Mouse (Mus musculus): Measurements from ENCODE around the gene Lrrc55. TPM values are rescaled to one million over a fixed set of nuclear protein-coding genes. Genes with fewer than 3 reads are reported as not detected.
A peak's percentile ranks its signal among the peaks of the same experiment; 100 is the strongest.

The Lrrc55 gene
- polyA plus RNA-seq, 1 experiment from 2014 or later, result 0.31 TPM

- 64% methylated on average over 4 of the region's 4 CpGs for WGBS
- DNase-seq (ENCODE audit: low spot score), result no peak
- H3K9me3 ChIP-seq (replicated peaks), result no peaks in the 10 kb centered on the region
- no peaks in the 10 kb centered on the region for H3K27me3 ChIP-seq (ENCODE audit: low read depth, poor library complexity, severe bottlenecking)
- peak overlapping the region; percentile 14; the same call in 1 of the 2 replicates for H3K27ac ChIP-seq
- no peak overlapping the region for H3K4me3 ChIP-seq
- peaks cover 25% of the 10 kb centered on the region for H3K4me1 ChIP-seq
- no peaks in the 10 kb centered on the region for H3K36me3 ChIP-seq
These were observed 35.9 kb downstream of the Lrrc55 start for GRCm38 (mm10) chr2:85160901-85161637.

- Histone ChIP-seq H3K4me1 (peaks cover 18% of the 10 kb centered on the region), H3K4me3 (no peak overlapping the region), H3K9me3 (replicated peaks) (no peaks in the 10 kb centered on the region), H3K36me3 (no peaks in the 10 kb centered on the region), H3K27me3 (ENCODE audit: low read depth, poor library complexity, severe bottlenecking) (no peaks in the 10 kb centered on the region), H3K27ac (no peak overlapping the region)
- DNase-seq (ENCODE audit: low spot score), result no peak
- WGBS, result 95% methylated on average over 3 of the region's 3 CpGs
These were observed 39.6 kb downstream of the Lrrc55 start for GRCm38 (mm10) chr2:85157382-85157781.

- H3K36me3 ChIP-seq, result no peaks in the 10 kb centered on the region
- WGBS, result 87% methylated on average over 5 of the region's 5 CpGs
- no peaks in the 10 kb centered on the region for H3K27me3 ChIP-seq (ENCODE audit: low read depth, poor library complexity, severe bottlenecking)
- no peak for DNase-seq (ENCODE audit: low spot score)
- no peak overlapping the region for H3K4me3 ChIP-seq
- H3K9me3 ChIP-seq (replicated peaks), result no peaks in the 10 kb centered on the region
- H3K27ac ChIP-seq, result no peak overlapping the region
- H3K4me1 ChIP-seq, result peaks cover 8% of the 10 kb centered on the region
These were observed 40.9 kb downstream of the Lrrc55 start for GRCm38 (mm10) chr2:85156136-85156535.

GRCm38 (mm10) chr2:85155334-85155733 lies 41.7 kb downstream of the Lrrc55 start:
- WGBS, result 85% methylated on average over 9 of the region's 9 CpGs
- Histone ChIP-seq H3K27me3 (ENCODE audit: low read depth, poor library complexity, severe bottlenecking) (no peaks in the 10 kb centered on the region), H3K27ac (no peak overlapping the region), H3K36me3 (no peaks in the 10 kb centered on the region), H3K4me3 (no peak overlapping the region), H3K9me3 (replicated peaks) (no peaks in the 10 kb centered on the region), H3K4me1 (no peaks in the 10 kb centered on the region)
- DNase-seq (ENCODE audit: low spot score), result no peak

- Histone ChIP-seq H3K4me1 (no peaks in the 10 kb centered on the region), H3K9me3 (replicated peaks) (no peaks in the 10 kb centered on the region), H3K27ac (no peak overlapping the region), H3K27me3 (ENCODE audit: low read depth, poor library complexity, severe bottlenecking) (no peaks in the 10 kb centered on the region), H3K36me3 (no peaks in the 10 kb centered on the region), H3K4me3 (no peak overlapping the region)
- WGBS, result 96% methylated on average over 2 of the region's 2 CpGs
- DNase-seq (ENCODE audit: low spot score), result no peak
These were observed 45.8 kb downstream of the Lrrc55 start for GRCm38 (mm10) chr2:85151233-85151632.

- WGBS, result 88% methylated on average over 1 of the region's 1 CpGs
- H3K4me3 ChIP-seq, result no peak overlapping the region
- no peak for DNase-seq (ENCODE audit: low spot score)
- H3K36me3 ChIP-seq, result no peaks in the 10 kb centered on the region
- no peak overlapping the region for H3K27ac ChIP-seq
- no peaks in the 10 kb centered on the region for H3K27me3 ChIP-seq (ENCODE audit: low read depth, poor library complexity, severe bottlenecking)
- H3K9me3 ChIP-seq (replicated peaks), result no peaks in the 10 kb centered on the region
- H3K4me1 ChIP-seq, result no peaks in the 10 kb centered on the region
These were observed 46.6 kb downstream of the Lrrc55 start for GRCm38 (mm10) chr2:85150373-85150772.

GRCm38 (mm10) chr2:85147481-85147880 lies 49.5 kb downstream of the Lrrc55 start:
- 93% methylated on average over 2 of the region's 2 CpGs for WGBS
- Histone ChIP-seq H3K4me3 (no peak overlapping the region), H3K9me3 (replicated peaks) (no peaks in the 10 kb centered on the region), H3K27ac (no peak overlapping the region), H3K4me1 (no peaks in the 10 kb centered on the region), H3K27me3 (ENCODE audit: low read depth, poor library complexity, severe bottlenecking) (no peaks in the 10 kb centered on the region), H3K36me3 (no peaks in the 10 kb centered on the region)
- no peak for DNase-seq (ENCODE audit: low spot score)

GRCm38 (mm10) chr2:85145346-85145745 lies 51.7 kb downstream of the Lrrc55 start:
- Histone ChIP-seq H3K4me1 (no peaks in the 10 kb centered on the region), H3K27me3 (ENCODE audit: low read depth, poor library complexity, severe bottlenecking) (no peaks in the 10 kb centered on the region), H3K27ac (no peak overlapping the region), H3K9me3 (replicated peaks) (no peaks in the 10 kb centered on the region), H3K4me3 (no peak overlapping the region), H3K36me3 (no peaks in the 10 kb centered on the region)
- no peak for DNase-seq (ENCODE audit: low spot score)
- WGBS, result 90% methylated on average over 3 of the region's 3 CpGs

- DNase-seq (ENCODE audit: low spot score), result no peak
- Histone ChIP-seq H3K9me3 (replicated peaks) (no peaks in the 10 kb centered on the region), H3K36me3 (no peaks in the 10 kb centered on the region), H3K27ac (no peak overlapping the region), H3K4me3 (no peak overlapping the region), H3K27me3 (ENCODE audit: low read depth, poor library complexity, severe bottlenecking) (no peaks in the 10 kb centered on the region), H3K4me1 (no peaks in the 10 kb centered on the region)
- WGBS, result 86% methylated on average over 2 of the region's 2 CpGs
These were observed 52.1 kb downstream of the Lrrc55 start for GRCm38 (mm10) chr2:85144908-85145307.

GRCm38 (mm10) chr2:85140833-85141232 lies 56.2 kb downstream of the Lrrc55 start:
- H3K36me3 ChIP-seq, result no peaks in the 10 kb centered on the region
- H3K9me3 ChIP-seq (replicated peaks), result no peaks in the 10 kb centered on the region
- H3K27ac ChIP-seq, result no peak overlapping the region
- no peak for DNase-seq (ENCODE audit: low spot score)
- peaks cover 7% of the 10 kb centered on the region for H3K4me1 ChIP-seq
- no peak overlapping the region for H3K4me3 ChIP-seq
- H3K27me3 ChIP-seq (ENCODE audit: low read depth, poor library complexity, severe bottlenecking), result peaks cover 20% of the 10 kb centered on the region; the same call in 1 of the 2 replicates

GRCm38 (mm10) chr2:85139846-85140245 lies 57.2 kb downstream of the Lrrc55 start:
- 59% methylated on average over 7 of the region's 7 CpGs for WGBS
- H3K9me3 ChIP-seq (replicated peaks), result no peaks in the 10 kb centered on the region
- H3K36me3 ChIP-seq, result no peaks in the 10 kb centered on the region
- peaks cover 9% of the 10 kb centered on the region for H3K4me1 ChIP-seq
- H3K27me3 ChIP-seq (ENCODE audit: low read depth, poor library complexity, severe bottlenecking), result peaks cover 20% of the 10 kb centered on the region; the same call in 1 of the 2 replicates
- H3K27ac ChIP-seq, result no peak overlapping the region
- no peak for DNase-seq (ENCODE audit: low spot score)
- H3K4me3 ChIP-seq, result 0 out of 2 replicates have a peak overlapping the region, but pooled peaks have one; percentile 16

GRCm38 (mm10) chr2:85139393-85139792 lies 57.6 kb downstream of the Lrrc55 start:
- WGBS, result 54% methylated on average over 4 of the region's 4 CpGs
- DNase-seq (ENCODE audit: low spot score), result no peak
- H3K4me1 ChIP-seq, result peaks cover 9% of the 10 kb centered on the region
- H3K4me3 ChIP-seq, result peak overlapping the region; percentile 16
- H3K36me3 ChIP-seq, result no peaks in the 10 kb centered on the region
- peaks cover 20% of the 10 kb centered on the region; the same call in 1 of the 2 replicates for H3K27me3 ChIP-seq (ENCODE audit: low read depth, poor library complexity, severe bottlenecking)
- no peak overlapping the region for H3K27ac ChIP-seq
- H3K9me3 ChIP-seq (replicated peaks), result no peaks in the 10 kb centered on the region

GRCm38 (mm10) chr2:85138143-85138542 lies 58.9 kb downstream of the Lrrc55 start:
- WGBS, result 17% methylated on average over 2 of the region's 2 CpGs
- H3K4me3 ChIP-seq, result 0 out of 2 replicates have a peak overlapping the region, but pooled peaks have one; percentile 6
- H3K36me3 ChIP-seq, result no peaks in the 10 kb centered on the region
- H3K9me3 ChIP-seq (replicated peaks), result no peaks in the 10 kb centered on the region
- no peak overlapping the region for H3K27ac ChIP-seq
- peaks cover 20% of the 10 kb centered on the region; the same call in 1 of the 2 replicates for H3K27me3 ChIP-seq (ENCODE audit: low read depth, poor library complexity, severe bottlenecking)
- H3K4me1 ChIP-seq, result peaks cover 9% of the 10 kb centered on the region
- DNase-seq (ENCODE audit: low spot score), result no peak

Measured in limb, embryonic 10.5 days (tissue).